Mouse (Mus musculus): ENCODE measurements around the gene 9030025P20Rik. TPM values are rescaled to one million over a fixed set of nuclear protein-coding genes. Genes with fewer than 3 reads are reported as not detected.
A peak's percentile ranks its signal among the peaks of the same experiment; 100 is the strongest.
"Not testable (repeated sequence)": the region's sequence is repeated elsewhere in the genome, so short reads cannot be mapped to it uniquely, and the experiment has no call there.

Gene 9030025P20Rik
- total and polyA plus RNA-seq, 2 experiments from 2014 or later: 8.7 to 9.8 TPM

DNA sequence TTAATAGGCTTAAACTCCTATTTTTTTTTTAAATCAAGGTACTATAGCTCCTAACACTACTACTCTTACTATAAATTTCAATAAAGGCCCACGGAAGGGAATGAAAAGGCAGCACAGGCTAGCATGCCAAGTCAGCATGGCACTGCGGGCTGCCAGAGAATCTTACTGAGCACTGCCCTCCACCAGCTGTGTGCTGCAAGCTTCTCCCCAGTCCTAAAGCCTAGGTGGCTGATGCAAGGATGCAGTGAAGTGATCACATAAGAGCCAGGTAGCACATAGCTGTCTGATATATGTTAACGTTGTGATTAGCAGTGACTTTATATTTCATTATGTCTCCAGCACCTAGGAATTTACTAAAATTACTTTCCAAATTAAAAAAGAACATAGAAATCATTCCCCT lies 18.3 kb upstream of the 9030025P20Rik start:
- H3K9ac ChIP-seq (replicated peaks; ENCODE audit: low read length): no peak overlapping the region
- TF ChIP-seq CTCF (IDR thresholded peaks at IDR 0.05; ENCODE audit: low read depth): no peak
- no peaks in the 10 kb centered on the region for H3K27me3 ChIP-seq (ENCODE audit: insufficient read depth, low read length)
- WGBS: 18% methylated on average over 3 of the region's 3 CpGs
- ATAC-seq: no peak
- no peak overlapping the region for H3K27ac ChIP-seq
- no peaks in the 10 kb centered on the region for H3K36me3 ChIP-seq (ENCODE audit: insufficient read depth, low read length)
- no peaks in the 10 kb centered on the region for H3K4me1 ChIP-seq (ENCODE audit: insufficient read depth, low read length)
- peak overlapping the region; percentile 87 for H3K4me2 ChIP-seq (ENCODE audit: low read depth, low read length)
- peak overlapping the region; percentile 22 for H3K4me3 ChIP-seq (ENCODE audit: low read length)
- no peaks in the 10 kb centered on the region for H3K9me3 ChIP-seq (ENCODE audit: low read length)
- DNase-seq (ENCODE audit: low spot score): no peak

GRCm38 (mm10) chr17:14960520-14960919 lies 17.7 kb upstream of the 9030025P20Rik start:
- Histone ChIP-seq H3K9ac (replicated peaks; ENCODE audit: low read length) (peak overlapping the region; percentile 44), H3K27ac (no peak overlapping the region), H3K36me3 (ENCODE audit: insufficient read depth, low read length) (no peaks in the 10 kb centered on the region), H3K4me3 (ENCODE audit: low read length) (peak overlapping the region; percentile 58), H3K4me1 (ENCODE audit: insufficient read depth, low read length) (no peaks in the 10 kb centered on the region), H3K9me3 (ENCODE audit: low read length) (no peaks in the 10 kb centered on the region), H3K4me2 (ENCODE audit: low read depth, low read length) (peak overlapping the region; percentile 87), H3K27me3 (ENCODE audit: insufficient read depth, low read length) (no peaks in the 10 kb centered on the region)
- DNase-seq (ENCODE audit: low spot score) (no peak), ATAC-seq (0 out of 2 replicates have a peak, but pooled peaks have one; percentile 2)
- WGBS: under 1% methylated on average over 18 of the region's 23 CpGs
- no peak for TF ChIP-seq CTCF (IDR thresholded peaks at IDR 0.05; ENCODE audit: low read depth)

GRCm38 (mm10) chr17:14960951-14961556 lies 17.2 kb upstream of the 9030025P20Rik start, which contains the start of gene Phf10:
Gene Phf10 (minus strand): TSS chr17:14961273.
- H3K27ac ChIP-seq: peak within 1 kb of the TSS; percentile 45; the same call in 1 of the 2 replicates
- DNase-seq (ENCODE audit: low spot score) (peak; percentile 9), ATAC-seq (peak; percentile 84)
- H3K27me3 ChIP-seq (ENCODE audit: insufficient read depth, low read length); H3K4me1 ChIP-seq (ENCODE audit: insufficient read depth, low read length); H3K9me3 ChIP-seq (ENCODE audit: low read length); H3K36me3 ChIP-seq (ENCODE audit: insufficient read depth, low read length): not testable (repeated sequence)
- H3K4me3 ChIP-seq (ENCODE audit: low read length): peak within 1 kb of the TSS; percentile 58
- peak within 1 kb of the TSS; percentile 87 for H3K4me2 ChIP-seq (ENCODE audit: low read depth, low read length)
- peak within 1 kb of the TSS; percentile 44 for H3K9ac ChIP-seq (replicated peaks; ENCODE audit: low read length)
- under 1% methylated on average over 34 of the region's 100 CpGs for WGBS

DNA sequence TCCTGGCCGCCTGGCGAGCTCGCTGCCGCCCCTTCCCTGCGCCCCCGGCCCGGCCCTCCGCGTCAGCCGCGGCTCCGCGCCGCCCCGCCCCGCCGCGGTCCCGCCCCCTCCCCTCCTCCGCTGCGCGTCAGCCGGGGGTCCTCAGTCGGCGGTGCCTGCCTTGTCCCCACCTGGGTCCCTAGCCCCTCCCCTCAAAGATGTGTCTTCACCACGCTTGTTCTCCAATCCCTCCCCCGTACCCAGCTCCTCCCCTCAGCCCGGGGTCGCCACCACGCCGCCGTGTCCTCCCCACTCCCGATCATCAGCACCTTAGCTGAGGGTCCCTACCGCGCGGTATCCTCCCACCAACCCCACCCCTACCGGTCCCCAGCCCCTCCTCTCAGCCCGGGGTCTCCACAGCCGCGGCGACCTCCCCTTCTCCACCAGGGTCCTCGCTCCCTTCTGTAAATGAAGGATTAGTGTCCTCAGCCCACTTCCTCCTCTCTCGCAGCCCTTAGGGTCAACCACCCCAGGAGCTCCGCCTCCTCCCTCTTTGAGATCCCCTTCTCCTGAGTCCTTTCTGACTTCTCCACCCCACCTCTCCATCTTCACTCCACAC lies 16.6 kb upstream of the 9030025P20Rik start:
- H3K4me1 ChIP-seq (ENCODE audit: insufficient read depth, low read length); DNase-seq (ENCODE audit: low spot score); H3K9me3 ChIP-seq (ENCODE audit: low read length); H3K4me3 ChIP-seq (ENCODE audit: low read length); H3K27me3 ChIP-seq (ENCODE audit: insufficient read depth, low read length); H3K36me3 ChIP-seq (ENCODE audit: insufficient read depth, low read length); H3K4me2 ChIP-seq (ENCODE audit: low read depth, low read length); H3K9ac ChIP-seq (replicated peaks; ENCODE audit: low read length); H3K27ac ChIP-seq: not testable (repeated sequence)
- WGBS: no CpG with 5 or more reads among the region's 44 CpGs
- peak; percentile 93 for ATAC-seq

DNA sequence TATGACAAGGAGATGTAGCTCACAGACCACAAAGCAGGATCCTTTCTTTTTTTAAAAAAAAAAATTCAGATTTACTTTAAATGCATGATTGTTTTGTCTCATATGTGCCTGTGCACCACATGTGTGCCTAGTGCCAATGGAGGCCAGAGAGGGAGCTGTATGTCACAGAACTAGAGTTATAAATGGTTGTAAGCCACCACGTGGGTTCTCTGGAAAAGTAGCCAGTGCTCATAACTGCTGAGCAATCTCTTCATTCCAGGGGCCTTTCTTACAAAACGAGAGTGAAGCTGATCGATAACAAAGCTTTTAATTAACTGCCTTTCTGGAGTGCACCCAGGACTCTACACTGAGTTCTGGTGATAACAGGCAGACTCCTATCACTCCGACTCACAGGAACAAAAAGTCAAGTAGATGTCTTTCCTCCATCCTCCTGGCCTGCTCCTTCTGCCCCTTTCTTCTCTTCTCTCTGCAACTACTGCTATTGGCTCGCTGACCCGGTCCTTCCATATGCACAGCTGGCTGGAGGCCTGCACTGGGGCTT lies 9.8 kb upstream of the 9030025P20Rik start:
- H3K4me3 ChIP-seq (ENCODE audit: low read length); H3K4me1 ChIP-seq (ENCODE audit: insufficient read depth, low read length); H3K27me3 ChIP-seq (ENCODE audit: insufficient read depth, low read length); H3K9me3 ChIP-seq (ENCODE audit: low read length); DNase-seq (ENCODE audit: low spot score); H3K4me2 ChIP-seq (ENCODE audit: low read depth, low read length); ATAC-seq; H3K36me3 ChIP-seq (ENCODE audit: insufficient read depth, low read length); H3K27ac ChIP-seq; H3K9ac ChIP-seq (replicated peaks; ENCODE audit: low read length): not testable (repeated sequence)
- no CpG with 5 or more reads among the region's 6 CpGs for WGBS

GRCm38 (mm10) chr17:14977718-14978361 lies 428 bp upstream of the 9030025P20Rik start:
- not testable (repeated sequence) for H3K4me2 ChIP-seq (ENCODE audit: low read depth, low read length); H3K27me3 ChIP-seq (ENCODE audit: insufficient read depth, low read length); ATAC-seq; H3K4me1 ChIP-seq (ENCODE audit: insufficient read depth, low read length); H3K9ac ChIP-seq (replicated peaks; ENCODE audit: low read length); H3K27ac ChIP-seq; H3K9me3 ChIP-seq (ENCODE audit: low read length); H3K4me3 ChIP-seq (ENCODE audit: low read length); DNase-seq (ENCODE audit: low spot score); H3K36me3 ChIP-seq (ENCODE audit: insufficient read depth, low read length)
- 4% methylated on average over 4 of the region's 7 CpGs for WGBS

DNA sequence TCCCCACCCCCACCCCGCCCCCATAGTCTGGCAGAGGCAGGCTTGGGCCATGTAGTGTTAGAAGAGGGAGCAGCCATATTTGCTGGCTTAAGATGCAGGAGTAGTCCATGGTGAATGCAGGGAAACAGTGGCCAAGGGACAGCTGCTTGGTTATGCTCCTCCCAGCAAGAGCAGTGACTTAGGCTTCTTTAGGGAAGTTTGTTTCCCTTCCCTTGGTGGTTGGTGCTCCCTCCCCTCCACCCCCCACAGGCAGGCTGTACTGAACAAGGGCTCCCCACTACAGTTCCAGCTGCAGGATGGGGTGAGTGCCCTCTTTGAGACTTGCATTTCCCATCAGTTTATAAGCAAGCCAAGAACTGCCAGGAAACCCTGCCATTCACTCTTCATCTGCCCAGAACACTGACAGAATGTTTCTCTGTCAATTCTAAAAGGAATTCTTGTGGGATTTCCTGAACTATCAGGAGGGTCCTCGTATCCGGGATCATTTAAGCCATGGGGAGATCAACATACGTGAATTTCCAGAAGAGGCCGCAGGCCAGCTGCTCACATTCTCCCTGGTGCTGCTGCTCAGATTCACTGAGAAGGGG lies 11.9 kb downstream of the 9030025P20Rik start:
- 79% methylated on average over 4 of the region's 5 CpGs for WGBS
- H3K4me2 ChIP-seq (ENCODE audit: low read depth, low read length); DNase-seq (ENCODE audit: low spot score); H3K4me1 ChIP-seq (ENCODE audit: insufficient read depth, low read length); H3K9ac ChIP-seq (replicated peaks; ENCODE audit: low read length); H3K4me3 ChIP-seq (ENCODE audit: low read length); H3K36me3 ChIP-seq (ENCODE audit: insufficient read depth, low read length); H3K27ac ChIP-seq; ATAC-seq; H3K27me3 ChIP-seq (ENCODE audit: insufficient read depth, low read length); H3K9me3 ChIP-seq (ENCODE audit: low read length): not testable (repeated sequence)

- not testable (repeated sequence) for H3K9ac ChIP-seq (replicated peaks; ENCODE audit: low read length); H3K27ac ChIP-seq; H3K4me1 ChIP-seq (ENCODE audit: insufficient read depth, low read length); H3K4me3 ChIP-seq (ENCODE audit: low read length); DNase-seq (ENCODE audit: low spot score); H3K4me2 ChIP-seq (ENCODE audit: low read depth, low read length); H3K27me3 ChIP-seq (ENCODE audit: insufficient read depth, low read length); H3K36me3 ChIP-seq (ENCODE audit: insufficient read depth, low read length); H3K9me3 ChIP-seq (ENCODE audit: low read length)
- no CpG with 5 or more reads among the region's 98 CpGs for WGBS
- ATAC-seq: peak; percentile 88
Measured at GRCm38 (mm10) chr17:14992522-14993138, 14.4 kb downstream of the 9030025P20Rik start.

DNA sequence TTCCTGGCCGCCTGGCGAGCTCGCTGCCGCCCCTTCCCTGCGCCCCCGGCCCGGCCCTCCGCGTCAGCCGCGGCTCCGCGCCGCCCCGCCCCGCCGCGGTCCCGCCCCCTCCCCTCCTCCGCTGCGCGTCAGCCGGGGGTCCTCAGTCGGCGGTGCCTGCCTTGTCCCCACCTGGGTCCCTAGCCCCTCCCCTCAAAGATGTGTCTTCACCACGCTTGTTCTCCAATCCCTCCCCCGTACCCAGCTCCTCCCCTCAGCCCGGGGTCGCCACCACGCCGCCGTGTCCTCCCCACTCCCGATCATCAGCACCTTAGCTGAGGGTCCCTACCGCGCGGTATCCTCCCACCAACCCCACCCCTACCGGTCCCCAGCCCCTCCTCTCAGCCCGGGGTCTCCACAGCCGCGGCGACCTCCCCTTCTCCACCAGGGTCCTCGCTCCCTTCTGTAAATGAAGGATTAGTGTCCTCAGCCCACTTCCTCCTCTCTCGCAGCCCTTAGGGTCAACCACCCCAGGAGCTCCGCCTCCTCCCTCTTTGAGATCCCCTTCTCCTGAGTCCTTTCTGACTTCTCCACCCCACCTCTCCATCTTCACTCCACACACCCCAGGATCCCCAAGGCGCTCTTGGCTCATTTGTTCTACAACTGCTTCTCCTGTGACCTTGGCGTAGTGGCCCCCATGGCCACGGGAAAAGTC lies 15.0 kb downstream of the 9030025P20Rik start:
- H3K4me3 ChIP-seq (ENCODE audit: low read length); DNase-seq (ENCODE audit: low spot score); H3K27me3 ChIP-seq (ENCODE audit: insufficient read depth, low read length); H3K4me2 ChIP-seq (ENCODE audit: low read depth, low read length); H3K9ac ChIP-seq (replicated peaks; ENCODE audit: low read length); H3K36me3 ChIP-seq (ENCODE audit: insufficient read depth, low read length); H3K4me1 ChIP-seq (ENCODE audit: insufficient read depth, low read length); H3K27ac ChIP-seq; H3K9me3 ChIP-seq (ENCODE audit: low read length): not testable (repeated sequence)
- WGBS: no CpG with 5 or more reads among the region's 47 CpGs
- ATAC-seq: peak; percentile 89
